Mouse (Mus musculus) forebrain, embryonic 15.5 days (tissue): ENCODE data around the gene Pcdh8. TPM values are rescaled to one million over a fixed set of nuclear protein-coding genes. Genes with fewer than 3 reads are reported as not detected.

Source experiments
- ATAC-seq: fragments of 200-750 bp; cut with Nextera tagmentation; replicated peaks from 2 replicates; pipeline ENCODE4 v1.8.0; 2017; ENCODE audit warnings: mild to moderate bottlenecking, moderate TSS enrichment, moderate library complexity
- H3K27ac ChIP-seq: fragments of 300-500 bp; sonication (generic); replicated peaks from 2 replicates; pipeline ENCODE4 v1.5.1; 2015; ENCODE audit warnings: mild to moderate bottlenecking, inconsistent platforms
- H3K27me3 ChIP-seq: fragments of 300-500 bp; sonication (generic); 2 replicates; pipeline ENCODE4 v1.6.1; 2015; ENCODE audit warnings: inconsistent platforms
- H3K36me3 ChIP-seq: fragments of 300-500 bp; sonication (generic); 2 replicates; pipeline ENCODE4 v1.6.1; 2015; ENCODE audit warnings: mild to moderate bottlenecking, inconsistent platforms
- H3K4me1 ChIP-seq: fragments of 300-500 bp; sonication (generic); 2 replicates; pipeline ENCODE4 v1.6.1; 2015; ENCODE audit warnings: inconsistent platforms
- H3K4me2 ChIP-seq: fragments of 300-500 bp; sonication (generic); replicated peaks from 2 replicates; pipeline ENCODE4 v1.6.1; 2015; ENCODE audit warnings: mild to moderate bottlenecking, inconsistent platforms
- H3K4me3 ChIP-seq: fragments of 300-500 bp; sonication (generic); 2 replicates; pipeline ENCODE4 v1.5.1; 2015; ENCODE audit warnings: mild to moderate bottlenecking, inconsistent platforms
- H3K9ac ChIP-seq: fragments of 300-500 bp; sonication (generic); replicated peaks from 2 replicates; pipeline ENCODE4 v1.6.1; 2015; ENCODE audit warnings: mild to moderate bottlenecking, inconsistent platforms
- H3K9me3 ChIP-seq: fragments of 300-500 bp; sonication (generic); 2 replicates; pipeline ENCODE4 v1.6.1; 2016; ENCODE audit warnings: inconsistent platforms
- WGBS: fragments of 180-500 bp; shearing (Covaris S2); methylation state at CpG from one replicate; pipeline ENCODE4 v1.1.7; 2015; ENCODE audit warnings: mixed read lengths; 5-methylcytosine and 5-hydroxymethylcytosine counted together
- polyA plus RNA-seq: library from polyadenylated mRNA; unstranded; fragments of >200 nt; fragmentation: Nextera tagmentation; extraction: Ambion mirVana; gene quantifications from 2 replicates; pipeline ENCODE4 v1.2.1, GENCODE M21; 2015

The Pcdh8 gene
- 55.7 and 58.0 TPM in 2 replicates for polyA plus RNA-seq

DNA sequence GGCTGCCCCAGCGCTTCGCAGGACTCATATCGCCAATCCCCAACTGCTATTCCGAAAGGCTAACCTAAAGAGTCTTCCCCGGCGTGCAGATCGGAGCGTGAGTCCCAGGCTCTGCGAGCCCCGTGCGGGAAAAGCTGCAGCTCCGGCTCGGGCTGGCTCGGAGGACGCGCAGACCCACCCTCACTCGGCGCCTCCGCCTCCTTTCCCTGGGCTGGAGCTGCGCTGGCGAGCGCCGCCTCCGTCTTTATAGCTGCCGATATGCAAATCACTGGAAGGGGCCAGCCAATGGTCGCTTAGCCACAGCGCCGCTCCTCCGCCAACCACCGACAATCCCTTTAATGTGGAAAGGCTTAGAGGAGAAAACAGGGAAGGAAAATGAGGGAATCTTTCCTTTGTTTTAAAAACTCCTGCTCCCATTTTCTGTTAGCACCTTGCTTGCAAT, at the start of gene Pcdh8:
Pcdh8 (minus strand) TSS at position 219 of the 442 bp plus-strand sequence.
- ATAC-seq = peak; percentile 91
- 1% methylated on average over 30 of the region's 30 CpGs for WGBS
- H3K4me3 ChIP-seq = peak within 1 kb of the TSS; percentile 68
- no peaks in the 10 kb centered on the region for H3K9me3 ChIP-seq
- peak within 1 kb of the TSS; percentile 94 for H3K27ac ChIP-seq
- H3K4me2 ChIP-seq = peak within 1 kb of the TSS; percentile 87
- no peaks in the 10 kb centered on the region for H3K27me3 ChIP-seq
- peaks cover 70% of the 10 kb centered on the region for H3K4me1 ChIP-seq
- H3K36me3 ChIP-seq = no peaks in the 10 kb centered on the region
- peak within 1 kb of the TSS; percentile 79 for H3K9ac ChIP-seq

DNA sequence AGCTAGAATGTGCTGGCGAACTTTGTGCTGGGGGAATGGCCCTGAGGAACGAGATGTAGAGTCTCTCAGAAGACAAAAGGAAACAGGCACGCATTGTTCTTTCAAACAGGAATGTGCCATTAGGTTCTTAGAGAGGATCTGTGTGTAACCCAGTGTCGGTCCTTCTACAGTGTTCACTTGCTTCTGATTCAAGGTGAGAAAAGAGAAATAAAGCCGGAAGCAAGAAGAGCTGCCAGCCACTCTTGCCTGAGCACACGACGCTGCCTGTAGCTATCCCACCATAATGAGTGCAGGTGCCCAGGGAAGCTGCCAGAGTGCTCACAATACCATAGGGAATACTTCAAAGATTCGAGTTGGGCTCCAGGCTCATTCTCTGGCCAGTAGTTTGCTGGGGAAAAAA, 43.6 kb upstream of the Pcdh8 start:
- no peak for ATAC-seq
- Histone ChIP-seq H3K27ac (no peak overlapping the region), H3K9me3 (no peaks in the 10 kb centered on the region), H3K4me2 (no peak overlapping the region), H3K4me1 (no peaks in the 10 kb centered on the region), H3K4me3 (no peak overlapping the region), H3K9ac (no peak overlapping the region), H3K27me3 (no peaks in the 10 kb centered on the region), H3K36me3 (no peaks in the 10 kb centered on the region)
- WGBS = 51% methylated on average over 8 of the region's 8 CpGs

DNA sequence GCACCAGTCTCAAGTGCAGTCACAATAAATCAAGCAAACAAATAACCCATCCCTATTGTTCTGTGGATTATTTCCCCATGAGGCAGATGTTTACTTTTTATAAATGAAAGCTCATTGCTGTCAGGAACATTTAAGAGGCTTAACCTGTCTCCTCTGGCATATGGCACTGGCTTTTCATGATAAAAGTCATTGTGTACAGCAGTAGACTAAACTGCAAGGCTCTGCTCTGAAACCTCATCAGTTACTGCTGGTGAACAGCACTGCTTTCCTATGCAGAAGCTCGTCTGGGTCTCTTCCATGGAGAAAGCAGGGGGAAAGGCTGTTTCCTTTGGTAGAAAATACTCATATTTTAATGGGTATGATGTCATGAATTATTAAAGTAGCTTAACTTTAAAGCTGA, 43.0 kb upstream of the Pcdh8 start:
- Histone ChIP-seq H3K9me3 (no peaks in the 10 kb centered on the region), H3K27ac (no peak overlapping the region), H3K4me2 (no peak overlapping the region), H3K27me3 (no peaks in the 10 kb centered on the region), H3K4me3 (no peak overlapping the region), H3K36me3 (no peaks in the 10 kb centered on the region), H3K4me1 (no peaks in the 10 kb centered on the region), H3K9ac (no peak overlapping the region)
- WGBS = 36% methylated on average over 1 of the region's 1 CpGs
- no peak for ATAC-seq

DNA sequence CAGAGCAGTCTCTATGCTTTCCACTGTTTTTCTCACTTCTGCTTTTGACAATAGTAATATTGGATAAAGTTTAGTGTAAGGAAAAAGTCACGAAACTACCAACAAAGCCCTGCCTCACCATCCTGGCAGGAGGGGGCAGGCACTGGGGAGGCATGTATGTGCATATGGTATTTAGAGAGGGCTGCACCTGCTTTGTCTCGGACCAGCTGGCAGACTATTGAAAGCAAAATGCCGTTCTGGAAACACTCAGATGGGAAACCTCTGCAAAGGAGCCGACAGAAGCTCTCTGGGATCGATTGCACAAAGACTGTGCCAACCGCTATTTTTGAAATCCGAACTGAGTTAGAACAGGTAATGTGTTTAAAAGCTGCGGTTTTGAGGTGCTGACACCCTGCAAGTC, 22.1 kb upstream of the Pcdh8 start:
- Histone ChIP-seq H3K4me3 (no peak overlapping the region), H3K4me2 (no peak overlapping the region), H3K27me3 (no peaks in the 10 kb centered on the region), H3K27ac (0 out of 2 replicates have a peak overlapping the region, but pooled peaks have one; percentile 21), H3K9ac (no peak overlapping the region), H3K4me1 (peaks cover 21% of the 10 kb centered on the region), H3K36me3 (no peaks in the 10 kb centered on the region), H3K9me3 (no peaks in the 10 kb centered on the region)
- ATAC-seq = peak; percentile 74
- WGBS = 59% methylated on average over 8 of the region's 8 CpGs

DNA sequence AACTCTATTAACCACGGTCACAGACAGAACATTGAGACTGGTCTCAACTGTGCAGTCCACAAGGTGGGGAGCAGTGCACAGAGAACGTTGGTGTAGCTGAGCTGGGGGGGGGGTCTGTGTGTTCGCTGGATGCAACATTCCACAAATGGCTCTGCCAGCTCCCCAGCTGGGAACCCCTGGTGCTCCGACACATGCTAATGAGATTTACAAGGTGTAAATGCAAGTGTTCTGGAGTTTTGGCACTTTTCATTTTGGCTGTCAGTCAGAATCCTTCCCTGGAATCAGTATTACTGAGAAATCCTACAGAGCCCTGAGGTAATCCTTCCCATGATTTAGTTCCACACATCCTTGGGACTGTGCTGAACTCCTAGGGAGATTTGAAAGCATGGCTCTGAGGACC, 18.4 kb upstream of the Pcdh8 start:
- 19% methylated on average over 4 of the region's 4 CpGs for WGBS
- Histone ChIP-seq H3K36me3 (no peaks in the 10 kb centered on the region), H3K4me3 (no peak overlapping the region), H3K4me2 (no peak overlapping the region), H3K27me3 (no peaks in the 10 kb centered on the region), H3K9ac (no peak overlapping the region), H3K27ac (peak overlapping the region; percentile 49), H3K4me1 (peaks cover 21% of the 10 kb centered on the region), H3K9me3 (no peaks in the 10 kb centered on the region)
- peak; percentile 53 for ATAC-seq

DNA sequence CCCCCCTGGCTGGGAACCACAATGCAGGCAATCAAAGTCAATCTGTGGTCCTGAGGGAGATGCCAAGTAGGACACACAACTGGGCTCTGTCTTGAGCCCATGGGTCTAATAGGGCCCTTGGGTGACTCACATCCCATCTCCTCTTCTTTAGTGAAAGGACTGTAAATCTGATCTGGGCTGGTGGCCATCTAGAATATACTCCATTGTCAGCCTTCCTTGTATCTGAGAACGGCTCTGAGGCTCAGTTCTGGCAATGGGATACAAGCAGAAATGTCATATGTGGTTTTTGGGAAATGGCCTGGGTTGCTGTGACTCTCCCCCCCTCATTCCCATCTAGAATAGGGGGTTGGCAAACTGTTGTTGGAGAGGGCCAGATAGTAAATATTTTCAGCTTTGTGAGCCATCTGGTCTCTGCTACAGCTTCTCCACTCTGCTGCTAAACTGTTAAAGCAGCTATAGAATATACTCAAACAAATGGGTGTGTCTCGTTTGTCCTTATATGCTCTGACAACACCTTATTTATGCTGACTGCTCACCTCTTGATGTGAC, 17.6 kb upstream of the Pcdh8 start:
- Histone ChIP-seq H3K9me3 (no peaks in the 10 kb centered on the region), H3K9ac (no peak overlapping the region), H3K4me3 (no peak overlapping the region), H3K27me3 (no peaks in the 10 kb centered on the region), H3K27ac (peak overlapping the region; percentile 49), H3K4me1 (peaks cover 21% of the 10 kb centered on the region), H3K4me2 (no peak overlapping the region), H3K36me3 (no peaks in the 10 kb centered on the region)
- ATAC-seq = no peak
- 57% methylated on average over 2 of the region's 2 CpGs for WGBS

DNA sequence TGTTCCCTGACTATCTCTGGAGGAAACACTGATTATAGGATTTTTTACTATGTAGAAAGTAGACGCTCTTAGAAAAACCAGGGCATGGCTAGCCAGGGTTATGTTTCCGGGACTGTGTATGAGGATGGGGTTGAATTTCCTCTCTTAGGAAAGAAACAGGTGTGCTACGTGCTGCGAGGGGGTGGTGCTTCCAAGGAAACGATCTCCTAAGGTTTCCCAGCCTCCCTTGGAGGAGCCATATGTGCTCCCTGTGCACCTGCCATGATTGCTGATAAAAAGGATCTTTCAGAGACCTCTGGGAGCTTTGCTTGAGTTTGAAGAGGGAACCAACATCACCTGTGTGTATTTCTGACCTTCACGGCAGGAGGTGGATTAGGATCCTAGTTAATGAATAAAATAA, 16.8 kb upstream of the Pcdh8 start:
- no peaks in the 10 kb centered on the region for H3K27me3 ChIP-seq
- no peaks in the 10 kb centered on the region for H3K9me3 ChIP-seq
- no peak overlapping the region for H3K4me3 ChIP-seq
- no peak overlapping the region for H3K4me2 ChIP-seq
- no peak overlapping the region for H3K9ac ChIP-seq
- H3K4me1 ChIP-seq = peaks cover 16% of the 10 kb centered on the region
- no peaks in the 10 kb centered on the region for H3K36me3 ChIP-seq
- 92% methylated on average over 6 of the region's 6 CpGs for WGBS
- no peak overlapping the region for H3K27ac ChIP-seq
- ATAC-seq = no peak

DNA sequence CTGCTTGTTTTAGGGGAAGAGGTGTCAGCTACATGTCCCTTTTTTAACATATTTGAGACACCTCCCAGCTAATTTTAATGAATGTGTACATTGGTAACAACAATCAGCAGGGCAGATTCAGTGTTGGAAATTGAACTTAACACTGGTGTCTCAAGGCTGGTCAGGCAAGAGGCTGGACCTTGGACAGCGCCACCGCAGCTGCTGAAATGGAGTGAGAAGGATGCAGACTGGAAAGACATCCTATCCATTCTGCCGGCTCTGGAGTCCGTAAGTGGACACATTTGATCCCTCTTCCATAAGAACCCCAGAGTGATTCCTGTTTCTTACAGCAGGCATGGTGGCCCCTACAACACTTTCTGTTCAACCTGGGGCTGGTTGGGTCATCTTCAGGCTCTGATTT, 14.3 kb upstream of the Pcdh8 start:
- 62% methylated on average over 4 of the region's 4 CpGs for WGBS

DNA sequence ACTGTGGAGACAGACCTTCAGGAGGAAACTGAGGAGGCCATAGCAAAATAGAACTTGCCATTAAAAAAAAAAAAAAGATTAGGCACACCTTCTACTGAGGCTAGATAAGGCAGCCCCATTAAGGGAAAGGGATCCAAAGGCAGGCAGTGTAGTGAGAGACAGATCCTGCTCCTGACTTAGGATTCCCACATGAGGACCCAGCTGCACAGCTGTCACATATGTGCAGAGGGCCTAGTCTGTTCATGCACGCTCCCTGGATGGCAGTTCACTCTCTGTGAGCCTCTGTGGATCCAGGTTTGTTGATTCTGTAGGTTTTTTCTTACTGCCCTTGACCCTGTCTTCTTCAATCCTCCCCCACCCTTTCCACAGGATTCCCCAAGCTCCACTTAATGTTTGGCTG, 9.8 kb upstream of the Pcdh8 start:
- ATAC-seq = no peak
- no peaks in the 10 kb centered on the region for H3K9me3 ChIP-seq
- H3K4me1 ChIP-seq = no peaks in the 10 kb centered on the region
- H3K27me3 ChIP-seq = no peaks in the 10 kb centered on the region
- no peaks in the 10 kb centered on the region for H3K36me3 ChIP-seq
- no peak overlapping the region for H3K4me2 ChIP-seq
- H3K9ac ChIP-seq = no peak overlapping the region
- no peak overlapping the region for H3K27ac ChIP-seq
- no peak overlapping the region for H3K4me3 ChIP-seq
- WGBS = 76% methylated on average over 1 of the region's 1 CpGs

More for the DNA sequence above, 14.3 kb upstream of the Pcdh8 start:
- no peak overlapping the region for H3K27ac ChIP-seq
- no peak overlapping the region for H3K4me3 ChIP-seq
- no peaks in the 10 kb centered on the region for H3K9me3 ChIP-seq
- H3K4me2 ChIP-seq = no peak overlapping the region
- H3K36me3 ChIP-seq = no peaks in the 10 kb centered on the region
- H3K27me3 ChIP-seq = no peaks in the 10 kb centered on the region
- ATAC-seq = no peak
- no peak overlapping the region for H3K9ac ChIP-seq
- H3K4me1 ChIP-seq = peaks cover 16% of the 10 kb centered on the region

DNA sequence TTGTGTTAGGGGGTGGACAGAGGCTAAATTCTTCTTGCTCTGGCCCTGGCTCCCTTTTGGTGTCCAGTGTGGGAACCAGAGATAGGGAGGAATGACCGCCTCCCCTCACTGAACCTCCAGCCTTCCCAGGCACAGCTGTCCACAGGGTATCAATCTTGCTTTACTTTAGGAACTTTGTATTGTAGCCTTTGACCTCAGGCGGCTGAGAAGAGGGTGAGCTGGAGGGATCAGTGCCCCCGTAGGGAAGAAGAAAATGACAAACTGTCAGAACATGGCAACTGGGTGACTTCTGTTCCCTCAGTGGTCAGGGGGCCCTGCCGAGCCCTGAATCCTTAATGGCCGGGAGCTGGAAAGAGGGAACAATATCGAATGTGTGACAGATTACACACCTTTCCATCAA, 9.2 kb upstream of the Pcdh8 start:
- Histone ChIP-seq H3K9me3 (no peaks in the 10 kb centered on the region), H3K9ac (no peak overlapping the region), H3K4me3 (no peak overlapping the region), H3K27me3 (no peaks in the 10 kb centered on the region), H3K36me3 (no peaks in the 10 kb centered on the region), H3K4me2 (no peak overlapping the region), H3K27ac (no peak overlapping the region), H3K4me1 (no peaks in the 10 kb centered on the region)
- 61% methylated on average over 6 of the region's 6 CpGs for WGBS
- ATAC-seq = no peak

DNA sequence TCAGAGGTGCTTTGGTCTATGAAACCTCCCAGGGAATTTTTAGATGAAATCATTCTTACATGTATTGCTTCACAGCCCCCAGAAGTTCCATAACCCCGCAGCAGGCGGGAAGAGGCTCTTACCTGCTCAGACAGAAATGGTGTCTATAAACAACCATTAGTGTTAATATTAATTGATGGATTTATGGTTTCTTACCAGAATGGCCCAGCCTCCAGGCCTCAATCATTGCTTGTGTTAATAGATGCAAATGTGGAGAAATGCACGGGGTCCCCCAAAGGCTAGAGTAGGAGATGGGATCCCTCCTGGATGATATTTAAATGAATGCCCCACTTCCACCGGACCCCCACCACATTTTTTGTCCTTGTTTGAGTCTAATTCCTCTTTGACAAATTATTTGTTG, 8.7 kb upstream of the Pcdh8 start:
- no peak overlapping the region for H3K4me2 ChIP-seq
- H3K9me3 ChIP-seq = no peaks in the 10 kb centered on the region
- no peak overlapping the region for H3K27ac ChIP-seq
- no peak for ATAC-seq
- no peak overlapping the region for H3K4me3 ChIP-seq
- H3K4me1 ChIP-seq = peaks cover 1% of the 10 kb centered on the region; the same call in 1 of the 2 replicates
- no peak overlapping the region for H3K9ac ChIP-seq
- WGBS = 71% methylated on average over 4 of the region's 4 CpGs
- no peaks in the 10 kb centered on the region for H3K27me3 ChIP-seq
- H3K36me3 ChIP-seq = no peaks in the 10 kb centered on the region

DNA sequence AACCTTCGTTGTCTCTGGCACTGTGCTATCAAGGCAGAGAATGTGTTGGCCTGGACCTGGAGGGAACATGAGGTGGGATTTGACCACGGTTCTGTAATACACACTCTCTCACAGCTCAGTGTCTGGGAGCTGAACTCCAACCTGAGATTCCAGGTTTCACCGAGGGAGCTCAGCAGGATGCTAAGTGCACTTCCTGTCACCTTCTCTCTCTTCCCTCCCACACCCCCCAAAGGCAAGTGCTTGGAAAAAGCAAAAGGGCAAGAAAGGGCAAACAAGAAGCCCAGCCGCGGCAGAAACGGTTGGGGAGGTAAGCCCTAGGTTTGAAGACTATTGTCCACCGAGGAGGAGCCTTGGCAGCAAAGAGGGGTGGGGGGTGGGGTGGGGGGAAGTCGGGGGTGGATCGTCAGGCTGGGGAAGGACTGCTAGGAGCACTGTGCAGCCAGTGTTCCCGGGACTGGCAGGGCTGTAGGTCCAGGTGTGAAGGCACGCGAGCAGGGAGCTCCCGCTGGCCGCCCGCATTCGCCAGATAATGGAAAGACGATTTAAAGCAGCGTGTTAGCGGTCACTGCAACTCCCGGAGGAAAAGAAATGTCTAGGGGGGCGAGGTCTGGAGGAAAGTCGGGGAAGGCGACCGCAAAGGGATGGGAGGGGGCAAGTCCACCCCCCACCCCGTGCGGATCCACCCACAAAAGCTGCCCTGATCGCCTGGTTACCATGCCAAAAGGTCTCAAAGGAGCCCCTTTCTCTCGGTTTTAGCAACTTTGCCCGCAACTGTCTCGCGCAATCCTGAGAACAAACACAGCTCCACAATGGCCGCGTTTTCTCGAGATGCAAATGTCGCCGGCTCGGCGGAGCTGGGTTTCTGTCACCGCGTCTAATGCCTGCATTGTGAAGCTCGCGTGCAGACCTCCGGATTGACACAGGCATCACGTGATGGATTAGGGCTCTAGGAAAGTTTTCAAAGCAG, 2.6 kb upstream of the Pcdh8 start:
- H3K4me1 ChIP-seq = peaks cover 54% of the 10 kb centered on the region
- ATAC-seq = peak; percentile 18
- WGBS = under 1% methylated on average over 44 of the region's 44 CpGs

More for the DNA sequence above, 2.6 kb upstream of the Pcdh8 start:
- Histone ChIP-seq H3K27ac (peak overlapping the region; percentile 81), H3K27me3 (no peaks in the 10 kb centered on the region), H3K4me2 (peak overlapping the region; percentile 91), H3K9me3 (no peaks in the 10 kb centered on the region), H3K4me3 (peak overlapping the region; percentile 61), H3K9ac (peak overlapping the region; percentile 82), H3K36me3 (no peaks in the 10 kb centered on the region)
